Mouse (Mus musculus) brain, embryonic 14.5 days (tissue): ENCODE measurements at regions not wholly inside any gene's neighbourhood (a gene's known extent, or its start where the extent isn't known, plus 50 kb on each side); places are given as distances from the start of the nearest gene placed in this dataset.

ENCODE experiments used
- CTCF ChIP-seq: fragments of 200-500 bp; IDR thresholded peaks from 2 replicates; pipeline ENCODE4 v1.5.1; 2012; ENCODE audit warnings: inconsistent platforms, mild to moderate bottlenecking, moderate library complexity, borderline replicate concordance; ENCODE audit not compliant: insufficient read depth, insufficient read length; ENCODE audit errors: extremely low read depth
- POLR2A ChIP-seq: fragments of 200-500 bp; IDR thresholded peaks from 2 replicates; pipeline ENCODE4 v1.6.1; 2012; ENCODE audit warnings: mild to moderate bottlenecking, inconsistent platforms, borderline replicate concordance; ENCODE audit not compliant: poor library complexity, insufficient read depth, insufficient read length, severe bottlenecking; ENCODE audit errors: extremely low read depth

DNA sequence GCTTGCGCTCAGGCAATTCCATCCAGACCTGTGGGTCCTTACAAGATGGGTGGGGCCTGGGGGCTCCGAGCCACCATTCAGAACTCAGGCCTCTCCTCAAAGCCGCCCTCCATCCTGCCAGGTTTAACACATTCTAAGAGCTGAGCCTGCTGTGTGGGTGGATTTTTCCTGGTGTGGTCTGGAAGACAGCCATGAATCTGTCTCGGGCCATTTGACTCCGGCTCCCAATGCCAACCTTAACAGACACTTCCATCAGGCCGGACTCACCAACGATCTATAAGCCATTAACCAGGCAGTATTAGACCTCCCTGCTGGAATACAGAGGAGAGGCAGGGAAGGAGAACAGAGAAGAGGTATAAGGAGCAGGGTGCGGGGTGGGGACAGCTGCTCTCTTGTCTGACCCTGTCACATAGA is 288.9 kb upstream of the Rpl38 start:
- TF ChIP-seq CTCF, result no peak
- no peak for TF ChIP-seq POLR2A
